Mouse (Mus musculus) liver, embryonic 15.5 days (tissue): ENCODE data around the gene Macf1. TPM values are rescaled to one million over a fixed set of nuclear protein-coding genes. Genes with fewer than 3 reads are reported as not detected.

Experiments used
- ATAC-seq: fragments of 200-750 bp; cut with Nextera tagmentation; 2 replicates; pipeline ENCODE4 v1.8.0; 2017; ENCODE audit warnings: moderate number of reproducible peaks, mild to moderate bottlenecking, moderate library complexity; ENCODE audit not compliant: insufficient read depth
- H3K27ac ChIP-seq: fragments of 300-500 bp; sonication (generic); replicated peaks from 2 replicates; pipeline ENCODE4 v1.5.1; 2015; ENCODE audit warnings: mild to moderate bottlenecking, inconsistent platforms
- H3K27me3 ChIP-seq: fragments of 300-500 bp; sonication (generic); 2 replicates; pipeline ENCODE4 v1.6.1; 2015; ENCODE audit warnings: mild to moderate bottlenecking, inconsistent platforms
- H3K36me3 ChIP-seq: fragments of 300-500 bp; sonication (generic); replicated peaks from 2 replicates; pipeline ENCODE4 v1.6.1; 2015; ENCODE audit warnings: moderate library complexity, mild to moderate bottlenecking, inconsistent platforms
- H3K4me1 ChIP-seq: fragments of 300-500 bp; sonication (generic); replicated peaks from 2 replicates; pipeline ENCODE4 v1.6.1; 2015; ENCODE audit warnings: inconsistent platforms
- H3K4me2 ChIP-seq: fragments of 300-500 bp; sonication (generic); 2 replicates; pipeline ENCODE4 v1.6.1; 2015; ENCODE audit warnings: moderate library complexity, mild to moderate bottlenecking, inconsistent platforms
- H3K4me3 ChIP-seq: fragments of 300-500 bp; sonication (generic); replicated peaks from 2 replicates; pipeline ENCODE4 v1.5.1; 2015; ENCODE audit warnings: mild to moderate bottlenecking, inconsistent platforms
- H3K9ac ChIP-seq: fragments of 300-500 bp; sonication (generic); 2 replicates; pipeline ENCODE4 v1.6.1; 2015; ENCODE audit warnings: moderate library complexity, mild to moderate bottlenecking, inconsistent platforms
- H3K9me3 ChIP-seq: fragments of 300-500 bp; sonication (generic); replicated peaks from 2 replicates; pipeline ENCODE4 v1.6.1; 2016; ENCODE audit warnings: inconsistent platforms
- whole genome bisulfite sequencing: fragments of 180-500 bp; shearing (Covaris S2); methylation state at CpG from one replicate; pipeline ENCODE4 v1.1.7; 2015; ENCODE audit warnings: mixed read lengths; ENCODE audit not compliant: insufficient replicate concordance; 5-methylcytosine and 5-hydroxymethylcytosine counted together
- polyA plus RNA-seq: library from polyadenylated mRNA; unstranded; fragments of >200 nt; fragmentation: Nextera tagmentation; extraction: Ambion mirVana; gene quantifications from 2 replicates; pipeline ENCODE4 v1.2.1, GENCODE M21; 2015

The Macf1 gene
- 8.4 and 9.6 TPM in 2 replicates for polyA plus RNA-seq

DNA sequence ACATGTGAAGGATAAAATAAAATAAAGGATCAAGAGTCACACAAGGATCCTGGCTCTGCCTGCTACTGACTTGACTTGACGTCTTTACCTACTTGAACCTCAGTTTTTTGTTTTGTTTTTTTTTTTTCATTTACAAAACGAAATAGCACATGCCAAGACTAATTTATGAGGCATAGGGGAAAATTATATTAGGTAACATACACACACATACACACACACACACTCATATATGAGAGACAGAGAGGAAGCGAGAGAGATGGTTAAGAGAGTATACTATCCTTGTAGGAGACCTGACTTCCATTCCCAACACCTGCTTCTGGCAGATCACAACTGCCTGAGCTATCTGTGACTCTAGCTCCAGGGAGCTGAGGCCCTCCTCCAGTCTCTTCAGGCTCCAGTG lies at the start of gene Macf1:
Macf1 (minus strand) TSS at position 101 of the 400 bp plus-strand sequence.
- 50% methylated on average over 3 of the region's 3 CpGs for WGBS
- no peak within 1 kb of the TSS for H3K27ac ChIP-seq
- H3K9ac ChIP-seq = no peak within 1 kb of the TSS
- no peak for ATAC-seq
- H3K4me3 ChIP-seq = no peak within 1 kb of the TSS
- no peak within 1 kb of the TSS for H3K4me2 ChIP-seq
- H3K4me1 ChIP-seq = peaks cover 5% of the 10 kb centered on the region; the same call in 1 of the 2 replicates
- H3K9me3 ChIP-seq = no peaks in the 10 kb centered on the region
- H3K27me3 ChIP-seq = peaks cover 60% of the 10 kb centered on the region
- no peaks in the 10 kb centered on the region for H3K36me3 ChIP-seq

DNA sequence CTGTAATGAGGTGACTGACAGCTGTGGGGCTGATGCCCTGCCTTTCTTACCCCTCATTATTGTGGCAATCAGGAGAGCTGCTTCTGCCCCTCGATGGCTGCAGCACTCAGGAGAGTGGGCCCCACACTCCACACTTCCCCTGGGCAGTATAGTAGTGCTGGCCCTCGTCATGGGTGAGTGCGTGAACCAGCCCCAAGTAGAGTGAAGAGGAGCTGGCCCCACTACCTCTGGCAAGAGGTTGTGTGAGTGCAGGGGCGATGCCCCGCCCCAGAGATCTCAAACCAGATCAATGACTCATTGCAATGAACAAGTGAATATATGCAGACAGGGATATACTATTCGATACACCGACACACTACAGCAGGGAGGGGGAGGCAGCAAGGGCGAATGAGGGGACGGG lies 49.4 kb upstream of the Macf1 start:
- H3K27ac ChIP-seq = no peak overlapping the region
- WGBS = 79% methylated on average over 9 of the region's 9 CpGs
- H3K36me3 ChIP-seq = peaks cover 41% of the 10 kb centered on the region
- H3K4me2 ChIP-seq = no peak overlapping the region
- H3K9me3 ChIP-seq = no peaks in the 10 kb centered on the region
- no peaks in the 10 kb centered on the region for H3K4me1 ChIP-seq
- H3K4me3 ChIP-seq = no peak overlapping the region
- H3K27me3 ChIP-seq = no peaks in the 10 kb centered on the region
- peak; percentile 25; the same call in 1 of the 2 replicates for ATAC-seq
- H3K9ac ChIP-seq = no peak overlapping the region

GRCm38 (mm10) chr4:123732921-123733320 lies 48.8 kb upstream of the Macf1 start:
- 54% methylated on average over 2 of the region's 2 CpGs for WGBS
- Histone ChIP-seq H3K4me1 (no peaks in the 10 kb centered on the region), H3K4me3 (no peak overlapping the region), H3K4me2 (no peak overlapping the region), H3K9me3 (no peaks in the 10 kb centered on the region), H3K27me3 (no peaks in the 10 kb centered on the region), H3K36me3 (peaks cover 34% of the 10 kb centered on the region), H3K9ac (no peak overlapping the region), H3K27ac (no peak overlapping the region)
- no peak for ATAC-seq

DNA sequence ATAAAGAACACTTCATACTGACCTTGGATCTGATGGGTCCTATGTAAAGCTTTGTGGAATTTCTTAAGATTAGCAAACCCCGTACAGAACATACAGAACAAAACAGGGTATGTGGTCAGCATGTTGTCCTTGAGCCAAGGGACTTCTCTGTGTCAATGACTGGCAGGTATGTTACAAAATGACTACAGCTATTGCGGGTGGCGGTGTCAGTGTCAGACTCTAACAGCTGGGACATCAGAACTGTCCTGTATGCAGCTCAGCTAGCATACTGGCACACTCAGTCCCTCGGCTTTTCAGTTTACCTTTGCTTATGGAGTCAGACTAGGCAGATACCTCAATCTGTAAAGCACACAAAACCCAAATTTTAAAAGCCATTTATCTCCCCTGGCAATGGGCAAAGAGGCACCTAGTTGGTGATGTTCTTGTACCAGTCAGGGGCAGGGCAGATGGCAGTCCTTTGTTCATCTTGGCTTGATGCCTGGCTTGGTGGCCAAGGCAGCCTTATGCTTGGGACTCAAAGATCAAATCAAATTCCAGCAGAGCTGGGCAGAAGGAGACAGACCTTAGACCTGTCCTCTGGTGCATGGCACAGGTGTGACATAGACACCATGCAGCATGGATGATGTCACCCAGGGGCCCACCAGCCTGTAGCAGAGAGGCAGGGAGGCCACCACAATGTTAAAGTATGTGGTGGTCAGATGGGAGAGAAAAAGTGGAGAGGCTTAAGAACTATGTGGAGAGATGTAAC lies 48.2 kb upstream of the Macf1 start:
- Histone ChIP-seq H3K4me2 (no peak overlapping the region), H3K27me3 (no peaks in the 10 kb centered on the region), H3K4me3 (no peak overlapping the region), H3K9me3 (no peaks in the 10 kb centered on the region), H3K4me1 (no peaks in the 10 kb centered on the region), H3K9ac (no peak overlapping the region), H3K27ac (no peak overlapping the region), H3K36me3 (peaks cover 29% of the 10 kb centered on the region)
- ATAC-seq = no peak
- 81% methylated on average over 4 of the region's 4 CpGs for WGBS

DNA sequence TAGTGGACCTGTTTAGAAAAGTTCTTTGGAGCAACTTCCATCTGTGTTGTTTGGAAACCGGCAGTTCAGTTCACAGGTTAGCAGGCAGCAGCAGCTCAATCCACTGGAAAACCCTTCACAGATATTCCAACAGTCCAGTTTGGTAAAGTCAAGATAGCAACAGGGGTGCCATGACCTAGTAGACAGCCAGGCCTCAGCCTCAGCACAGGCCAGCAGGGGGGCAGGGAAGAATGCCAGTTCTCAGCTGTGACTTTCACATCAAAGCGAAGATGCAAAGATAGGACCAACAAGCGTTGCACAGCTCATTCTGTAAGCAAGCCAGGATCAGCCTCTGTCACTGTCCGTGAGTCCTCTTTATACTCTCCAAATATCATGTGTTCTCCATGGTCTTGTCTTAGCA lies 37.6 kb upstream of the Macf1 start:
- Histone ChIP-seq H3K27me3 (no peaks in the 10 kb centered on the region), H3K27ac (no peak overlapping the region), H3K9ac (no peak overlapping the region), H3K4me3 (no peak overlapping the region), H3K4me2 (no peak overlapping the region), H3K9me3 (no peaks in the 10 kb centered on the region), H3K4me1 (peaks cover 15% of the 10 kb centered on the region), H3K36me3 (no peaks in the 10 kb centered on the region)
- no peak for ATAC-seq
- WGBS = 73% methylated on average over 4 of the region's 4 CpGs

DNA sequence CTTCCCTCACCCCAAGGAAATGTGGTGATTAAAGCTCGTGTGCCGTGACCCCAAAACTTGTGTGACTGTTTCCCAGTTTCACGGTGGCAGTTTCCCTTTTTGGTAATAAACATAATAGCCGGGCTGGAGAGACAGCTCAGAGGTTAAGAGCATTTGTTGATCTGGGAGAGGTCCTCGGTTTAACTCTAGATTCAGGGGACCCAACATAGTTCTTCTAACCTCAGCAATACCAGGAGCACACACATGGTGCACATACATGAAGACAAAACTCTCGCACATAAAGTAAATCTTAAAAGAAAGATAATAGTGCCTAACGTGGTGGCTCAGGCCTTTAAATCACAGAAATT lies 34.2 kb upstream of the Macf1 start:
- 11% methylated on average over 7 of the region's 7 CpGs for WGBS
- ATAC-seq = peak; percentile 33; the same call in 1 of the 2 replicates
- H3K4me2 ChIP-seq = peak overlapping the region; percentile 81
- H3K9ac ChIP-seq = peak overlapping the region; percentile 46; the same call in 1 of the 2 replicates
- H3K27ac ChIP-seq = peak overlapping the region; percentile 85
- H3K9me3 ChIP-seq = no peaks in the 10 kb centered on the region
- H3K36me3 ChIP-seq = peaks cover 18% of the 10 kb centered on the region
- peak overlapping the region; percentile 70 for H3K4me3 ChIP-seq
- H3K4me1 ChIP-seq = peaks cover 18% of the 10 kb centered on the region
- no peaks in the 10 kb centered on the region for H3K27me3 ChIP-seq

GRCm38 (mm10) chr4:123717574-123718433 lies 33.6 kb upstream of the Macf1 start, which contains the start of gene Ndufs5:
Ndufs5 (minus strand) TSS chr4:123718202.
- Histone ChIP-seq H3K9me3 (no peaks in the 10 kb centered on the region), H3K9ac (peak within 1 kb of the TSS; percentile 75), H3K4me1 (peaks cover 18% of the 10 kb centered on the region), H3K36me3 (peaks cover 21% of the 10 kb centered on the region), H3K4me3 (peak within 1 kb of the TSS; percentile 70), H3K4me2 (peak within 1 kb of the TSS; percentile 81), H3K27ac (peak within 1 kb of the TSS; percentile 85), H3K27me3 (no peaks in the 10 kb centered on the region)
- 1% methylated on average over 40 of the region's 40 CpGs for WGBS
- peak; percentile 100 for ATAC-seq

DNA sequence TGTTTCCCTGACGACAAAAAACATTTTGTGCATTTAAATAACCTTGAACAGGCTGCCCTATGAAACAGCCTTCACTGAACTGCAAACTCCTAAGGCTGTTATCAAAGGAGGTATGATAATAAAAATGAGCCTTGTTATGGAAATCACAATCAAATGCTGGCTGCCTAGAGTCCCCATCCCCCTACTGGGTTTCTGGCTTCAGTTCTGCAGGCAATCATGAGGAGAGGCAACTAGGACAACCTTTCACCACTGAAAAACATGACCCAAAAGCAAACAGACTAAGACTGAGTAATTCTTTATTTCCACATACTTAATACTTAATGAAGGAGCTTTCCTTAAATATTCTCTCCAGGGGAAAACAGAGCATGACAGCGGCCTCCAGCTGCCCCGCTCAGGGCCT lies 28.3 kb upstream of the Macf1 start:
- no peaks in the 10 kb centered on the region for H3K9me3 ChIP-seq
- H3K4me2 ChIP-seq = no peak overlapping the region
- H3K4me1 ChIP-seq = peaks cover 8% of the 10 kb centered on the region
- ATAC-seq = no peak
- H3K36me3 ChIP-seq = peaks cover 27% of the 10 kb centered on the region
- WGBS = 77% methylated on average over 3 of the region's 3 CpGs
- no peaks in the 10 kb centered on the region for H3K27me3 ChIP-seq
- H3K27ac ChIP-seq = no peak overlapping the region
- no peak overlapping the region for H3K4me3 ChIP-seq
- H3K9ac ChIP-seq = no peak overlapping the region

DNA sequence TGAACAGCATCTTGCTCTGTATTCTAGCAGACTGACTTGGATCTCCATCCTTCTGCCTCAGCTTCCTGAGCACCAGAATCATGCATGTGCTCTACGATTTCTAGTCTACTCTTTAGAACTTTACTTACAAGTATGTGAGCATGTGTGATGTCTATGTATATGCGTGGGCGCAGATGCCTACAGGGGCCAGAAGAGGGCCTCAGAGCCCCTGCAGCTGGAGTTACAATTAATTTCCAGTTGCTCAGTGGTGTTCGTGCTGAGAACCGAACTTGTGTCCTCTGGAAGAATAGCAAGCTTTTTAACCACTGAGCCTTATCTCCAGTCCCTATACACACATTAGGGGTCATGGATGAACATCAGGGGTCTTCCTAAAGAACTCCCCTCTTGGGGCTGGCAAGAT lies 23.2 kb upstream of the Macf1 start:
- peaks cover 5% of the 10 kb centered on the region; the same call in 1 of the 2 replicates for H3K36me3 ChIP-seq
- no peak for ATAC-seq
- 73% methylated on average over 5 of the region's 5 CpGs for WGBS
- no peak overlapping the region for H3K4me3 ChIP-seq
- no peak overlapping the region for H3K27ac ChIP-seq
- no peaks in the 10 kb centered on the region for H3K4me1 ChIP-seq
- no peak overlapping the region for H3K4me2 ChIP-seq
- no peaks in the 10 kb centered on the region for H3K27me3 ChIP-seq
- H3K9me3 ChIP-seq = no peaks in the 10 kb centered on the region
- no peak overlapping the region for H3K9ac ChIP-seq

DNA sequence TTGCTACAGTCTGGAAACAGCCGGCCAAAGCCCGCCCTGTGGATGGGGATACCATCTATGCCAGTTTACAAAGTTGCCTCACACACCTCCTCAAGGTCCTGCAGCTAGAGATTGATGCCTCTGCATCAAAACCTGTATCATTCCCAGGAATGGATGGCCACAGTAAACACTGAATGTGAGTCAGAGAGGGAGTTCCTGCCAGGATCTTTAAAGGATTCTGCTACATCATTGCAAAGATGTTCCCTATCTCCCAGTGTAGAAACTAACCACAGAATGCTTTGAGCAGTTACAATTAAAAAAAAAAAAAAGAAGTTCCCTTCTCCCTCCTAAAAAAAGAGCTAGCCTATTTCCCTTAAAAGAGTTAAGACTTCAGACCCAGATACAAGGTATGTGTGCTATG lies 21.2 kb upstream of the Macf1 start:
- 72% methylated on average over 2 of the region's 2 CpGs for WGBS
- no peak for ATAC-seq

DNA sequence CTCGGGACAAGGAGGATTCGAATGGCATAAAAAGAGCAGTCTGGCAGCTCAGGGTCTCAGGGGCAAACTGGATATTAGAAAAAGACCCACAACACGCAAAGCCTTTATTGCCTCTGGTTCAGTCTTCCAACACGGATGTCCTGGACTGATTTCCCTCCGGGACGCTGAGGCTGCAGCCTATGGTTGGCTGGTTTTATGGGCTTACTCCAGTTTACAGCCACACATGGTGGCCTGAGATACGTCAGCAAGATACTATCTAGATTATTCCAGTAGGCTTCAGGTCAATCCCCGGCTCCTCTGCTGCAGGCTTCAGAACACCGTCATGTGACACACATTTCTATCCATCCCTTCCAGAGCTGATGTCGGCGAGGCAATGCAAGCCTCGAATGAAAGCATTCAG lies 9.2 kb upstream of the Macf1 start:
- no peaks in the 10 kb centered on the region for H3K4me1 ChIP-seq
- peaks cover 23% of the 10 kb centered on the region for H3K27me3 ChIP-seq
- no peak for ATAC-seq
- H3K9ac ChIP-seq = no peak overlapping the region
- H3K4me2 ChIP-seq = no peak overlapping the region
- H3K9me3 ChIP-seq = no peaks in the 10 kb centered on the region
- no peak overlapping the region for H3K27ac ChIP-seq
- no peaks in the 10 kb centered on the region for H3K36me3 ChIP-seq
- 71% methylated on average over 12 of the region's 12 CpGs for WGBS
- no peak overlapping the region for H3K4me3 ChIP-seq

More for the DNA sequence above, 21.2 kb upstream of the Macf1 start:
- Histone ChIP-seq H3K4me1 (no peaks in the 10 kb centered on the region), H3K27me3 (no peaks in the 10 kb centered on the region), H3K9ac (no peak overlapping the region), H3K36me3 (no peaks in the 10 kb centered on the region), H3K9me3 (no peaks in the 10 kb centered on the region), H3K27ac (no peak overlapping the region), H3K4me3 (no peak overlapping the region), H3K4me2 (no peak overlapping the region)
